Mouse (Mus musculus) heart, postnatal 25 days (tissue): Measurements from ENCODE around the gene Tnfsfm13. TPM values are rescaled to one million over a fixed set of nuclear protein-coding genes. Genes with fewer than 3 reads are reported as not detected.

Experiments
- DNase-seq: peaks from one replicate; pipeline ENCODE4 v3.0.0; 2022; ENCODE audit warnings: low spot score
- intact Hi-C: fragments of 180-260 bp; cut with DNase I; formaldehyde crosslinking; loops from one replicate; pipeline ENCODE4 v1.15.1; 2025
- total RNA-seq, 2 experiments: library from RNA; stranded (reverse); gene quantifications; 2 replicates each; pipeline ENCODE4 v1.2.3; 2021

Tnfsfm13 gene
- total RNA-seq, 2 experiments from 2014 or later: 3.2 to 4.5 TPM

GRCm38 (mm10) chr11:69683576-69683975 lies 12.3 kb downstream of the Tnfsfm13 start:
- intact Hi-C loops: loop anchor here (2.0 to 10.0 kb wide), 3 partner anchors 33 to 234 kb away; partner anchors contain the start of gene Tmem95

DNA sequence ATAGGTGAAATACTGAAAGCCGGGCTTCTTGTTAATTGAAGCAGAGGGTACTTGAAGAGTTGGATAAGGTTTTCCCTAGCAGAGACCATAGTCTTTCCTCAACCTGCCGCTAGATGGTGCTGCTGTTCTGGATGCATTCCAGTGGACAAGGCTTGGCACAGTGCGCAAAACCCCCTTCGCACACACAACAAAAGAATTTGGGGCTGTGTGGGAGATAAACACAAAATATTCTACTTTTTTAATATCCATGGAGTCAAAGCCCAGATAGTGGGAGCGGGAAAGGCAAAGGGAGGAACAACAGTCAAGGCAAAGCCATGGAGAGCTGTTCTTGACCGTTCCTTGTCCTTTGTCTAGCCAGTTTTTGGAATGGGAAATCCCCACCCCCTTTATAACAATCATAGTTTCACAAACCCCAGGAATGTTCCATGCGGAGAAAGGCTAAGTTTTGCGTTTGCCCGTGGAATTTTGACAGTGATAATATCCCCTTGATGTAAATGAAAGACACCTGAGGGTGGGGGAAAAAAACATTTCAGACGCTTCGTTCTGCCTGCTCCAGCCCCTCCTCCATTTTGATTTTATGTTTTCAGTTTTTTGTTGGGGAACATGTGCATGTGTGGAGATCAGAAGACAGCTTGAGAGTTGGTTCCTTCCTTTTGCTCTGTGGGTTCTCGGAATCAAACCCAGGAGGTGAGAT lies 12.9 kb downstream of the Tnfsfm13 start:
- intact Hi-C loops: loop anchor here (1.0 to 10.0 kb wide), 4 partner anchors 34 to 234 kb away; partner anchors contain the start of gene Tmem95

More at GRCm38 (mm10) chr11:69683576-69683975, 12.3 kb downstream of the Tnfsfm13 start:
- DNase-seq: no peak

DNA sequence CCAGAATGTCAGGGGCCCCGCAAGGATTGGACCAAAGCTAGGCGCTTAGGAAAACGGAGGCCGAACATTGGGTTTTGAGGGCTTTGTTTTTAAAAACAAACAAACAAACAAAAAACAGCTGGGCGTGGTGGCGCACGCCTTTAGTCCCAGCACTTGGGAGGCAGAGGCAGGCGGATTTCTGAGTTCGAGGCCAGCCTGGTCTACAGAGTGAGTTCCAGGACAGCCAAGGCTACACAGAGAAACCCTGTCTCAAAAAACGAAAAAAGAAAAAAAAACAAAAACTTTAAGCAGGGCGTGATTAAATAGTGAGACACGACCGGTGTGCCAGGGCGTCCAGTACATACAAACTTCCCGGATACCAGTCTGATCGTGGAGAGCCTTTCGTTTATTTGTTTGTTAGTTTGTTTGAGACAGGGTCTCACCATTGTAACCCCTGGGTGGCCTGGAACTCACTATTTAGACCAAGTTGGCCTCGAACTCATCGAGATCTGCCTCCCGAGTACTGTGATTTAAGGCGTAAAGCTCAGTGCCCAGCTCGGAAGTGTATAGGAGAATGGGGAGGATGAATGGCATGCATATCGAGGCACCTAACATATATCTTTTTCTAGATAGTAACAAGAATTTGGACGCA lies 13.6 kb downstream of the Tnfsfm13 start:
- DNase-seq: no peak
- intact Hi-C loops: loop anchor here (1.0 to 10.0 kb wide), 4 partner anchors 34 to 235 kb away; partner anchors contain the start of gene Tmem95

More for the DNA sequence above, 12.9 kb downstream of the Tnfsfm13 start:
- DNase-seq: peak; percentile 61

GRCm38 (mm10) chr11:69681314-69682208 lies 14.3 kb downstream of the Tnfsfm13 start, which contains the start of gene Senp3:
TSS of gene Senp3 (minus strand) at chr11:69682084.
- peak; percentile 95 for DNase-seq
- intact Hi-C loops: loop anchor here (1.0 to 10.0 kb wide), 4 partner anchors 35 to 236 kb away; partner anchors contain the start of gene Tmem95

GRCm38 (mm10) chr11:69680136-69680855 lies 15.6 kb downstream of the Tnfsfm13 start:
- intact Hi-C loops: loop anchor here (5.0 to 10.0 kb wide), 2 partner anchors 195 to 237 kb away; partner anchors contain the start of gene Tmem95
- no peak for DNase-seq

DNA sequence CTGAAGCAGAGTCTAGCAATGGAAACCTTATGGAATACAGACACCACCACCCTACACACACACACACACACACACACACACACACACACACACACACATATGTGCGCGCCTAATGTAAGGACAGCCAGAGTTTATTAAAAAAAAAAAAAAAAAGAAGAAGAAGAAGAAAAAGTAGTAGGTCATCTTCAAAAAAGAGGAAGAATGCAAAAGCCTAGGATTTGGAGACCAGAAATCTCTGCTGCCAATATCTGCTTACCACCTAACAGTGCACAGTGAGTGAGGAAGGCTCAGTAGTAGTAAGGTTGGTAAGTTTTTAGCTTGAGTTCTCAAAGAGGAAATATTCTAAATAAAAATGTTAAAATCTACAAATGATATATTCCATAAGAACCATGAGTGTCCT lies 16.8 kb downstream of the Tnfsfm13 start:
- DNase-seq: no peak
- intact Hi-C loops: no loop called here

GRCm38 (mm10) chr11:69672211-69672706 lies 23.6 kb downstream of the Tnfsfm13 start, which contains the start of gene Eif4a1:
TSS of gene Eif4a1 (minus strand) at chr11:69672423.
- DNase-seq: peak; percentile 100
- intact Hi-C loops: no loop called here

- no peak for DNase-seq
- intact Hi-C loops: no loop called here
Observed at GRCm38 (mm10) chr11:69671726-69672124, 24.2 kb downstream of the Tnfsfm13 start.

GRCm38 (mm10) chr11:69670786-69671725 lies 24.8 kb downstream of the Tnfsfm13 start:
- intact Hi-C loops: no loop called here
- peak; percentile 90 for DNase-seq

DNA sequence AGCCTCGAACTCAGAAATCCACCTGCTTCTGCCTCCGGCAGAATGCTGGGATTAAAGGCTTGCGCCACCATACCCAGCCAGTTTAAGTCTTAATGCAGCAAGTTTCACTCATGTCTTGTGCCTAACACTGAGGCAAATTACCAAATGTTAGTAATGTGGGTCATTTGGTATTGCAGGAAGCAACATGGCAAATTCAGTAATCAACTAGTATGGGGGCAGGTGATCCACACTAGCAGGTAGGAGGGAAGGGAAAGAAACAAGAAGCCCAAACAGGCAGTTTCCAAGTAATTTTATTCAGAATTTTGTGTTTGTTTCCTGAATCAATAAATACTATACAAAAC lies 29.3 kb downstream of the Tnfsfm13 start:
- DNase-seq: no peak
- intact Hi-C loops: no loop called here

GRCm38 (mm10) chr11:69665961-69666664 lies 29.8 kb downstream of the Tnfsfm13 start, which contains the start of gene Cd68:
TSS of gene Cd68 (minus strand) at chr11:69666153.
- intact Hi-C loops: no loop called here
- peak; percentile 46 for DNase-seq

- intact Hi-C loops: no loop called here
- DNase-seq: no peak
Observed at GRCm38 (mm10) chr11:69665457-69665960, 30.4 kb downstream of the Tnfsfm13 start.

- intact Hi-C loops: no loop called here
Observed at GRCm38 (mm10) chr11:69664841-69665240, 31.1 kb downstream of the Tnfsfm13 start.

DNA sequence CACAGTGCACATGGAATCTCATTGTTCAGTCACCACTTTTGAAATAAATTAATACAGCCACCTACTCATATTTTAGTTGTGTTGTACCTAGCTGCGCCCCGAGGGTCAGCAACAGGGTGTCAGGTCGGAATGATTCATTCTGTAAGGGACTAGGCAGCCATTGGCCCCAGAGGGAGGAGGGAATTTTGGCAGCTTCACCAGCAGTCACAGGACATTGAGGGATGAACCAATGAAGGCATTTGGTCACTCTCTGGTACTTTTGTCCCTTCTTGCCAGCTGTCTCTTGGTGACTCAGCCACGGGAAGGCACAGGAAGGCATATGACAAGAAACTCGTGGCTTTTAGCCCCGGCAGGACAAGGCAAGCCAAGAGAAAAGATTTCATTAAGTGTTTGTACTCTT lies 32.1 kb downstream of the Tnfsfm13 start:
- no peak for DNase-seq
- intact Hi-C loops: no loop called here

More at GRCm38 (mm10) chr11:69664841-69665240, 31.1 kb downstream of the Tnfsfm13 start:
- no peak for DNase-seq

GRCm38 (mm10) chr11:69662967-69663671 lies 32.8 kb downstream of the Tnfsfm13 start:
- intact Hi-C loops: no loop called here

GRCm38 (mm10) chr11:69662213-69662966 lies 33.5 kb downstream of the Tnfsfm13 start, which contains the start of gene Mpdu1:
TSS of gene Mpdu1 (minus strand) at chr11:69662642.
- intact Hi-C loops: no loop called here

More at GRCm38 (mm10) chr11:69662967-69663671, 32.8 kb downstream of the Tnfsfm13 start:
- no peak for DNase-seq

More at GRCm38 (mm10) chr11:69662213-69662966, 33.5 kb downstream of the Tnfsfm13 start, which contains the start of gene Mpdu1:
- DNase-seq: peak; percentile 94
